Mouse (Mus musculus) cerebellum, adult 2 months (tissue): Measurements from ENCODE around the gene Pxylp1.

Source experiments
- CTCF ChIP-seq: fragments of 200-500 bp; IDR thresholded peaks from 2 replicates; pipeline ENCODE4 v1.5.1; 2011; ENCODE audit warnings: low read depth, mild to moderate bottlenecking, control low read depth, low read length, moderate library complexity, borderline replicate concordance; ENCODE audit not compliant: insufficient read depth
- POLR2A ChIP-seq: fragments of 200-500 bp; IDR thresholded peaks from 2 replicates; pipeline ENCODE4 v1.6.1; 2011; ENCODE audit warnings: low read length, control low read depth, borderline replicate concordance; ENCODE audit not compliant: insufficient read depth

- TF ChIP-seq CTCF = no peak
- TF ChIP-seq POLR2A = no peak; the same call in 1 of the 2 replicates
Observed at GRCm38 (mm10) chr9:96879024-96879423, 13.4 kb downstream of the Pxylp1 start.
